Mouse (Mus musculus) neural tube, embryonic 14.5 days (tissue): ENCODE measurements at regions not wholly inside any gene's neighbourhood (a gene's known extent, or its start where the extent isn't known, plus 50 kb on each side); places are given as distances from the start of the nearest gene placed in this dataset.

Experiments used
- ATAC-seq: fragments of 200-750 bp; cut with Nextera tagmentation; 2 replicates; pipeline ENCODE4 v1.8.0; 2017; ENCODE audit warnings: low read depth, mild to moderate bottlenecking, moderate TSS enrichment, moderate library complexity
- H3K27ac ChIP-seq: fragments of 300-500 bp; sonication (generic); 2 replicates; pipeline ENCODE4 v1.5.1; 2014; ENCODE audit warnings: low read depth, mild to moderate bottlenecking, control low read depth, low read length, moderate library complexity, mixed read lengths
- H3K27me3 ChIP-seq: fragments of 300-500 bp; sonication (generic); 2 replicates; pipeline ENCODE4 v1.6.1; 2014; ENCODE audit warnings: low read length; ENCODE audit not compliant: control insufficient read depth, insufficient read depth
- H3K36me3 ChIP-seq: fragments of 300-500 bp; sonication (generic); 2 replicates; pipeline ENCODE4 v1.6.1; 2014; ENCODE audit warnings: low read length, mixed read lengths; ENCODE audit not compliant: control insufficient read depth, insufficient read depth
- H3K4me1 ChIP-seq: fragments of 300-500 bp; sonication (generic); 2 replicates; pipeline ENCODE4 v1.6.1; 2014; ENCODE audit warnings: low read length; ENCODE audit not compliant: control insufficient read depth, insufficient read depth
- H3K4me2 ChIP-seq: fragments of 300-500 bp; sonication (generic); 2 replicates; pipeline ENCODE4 v1.6.1; 2014; ENCODE audit warnings: mild to moderate bottlenecking, low read depth, low read length, control low read depth
- H3K4me3 ChIP-seq: fragments of 300-500 bp; sonication (generic); 2 replicates; pipeline ENCODE4 v1.5.1; 2014; ENCODE audit warnings: low read depth, low read length, control low read depth, mixed read lengths
- H3K9ac ChIP-seq: fragments of 300-500 bp; sonication (generic); replicated peaks from 2 replicates; pipeline ENCODE4 v1.6.1; 2014; ENCODE audit warnings: low read depth, mild to moderate bottlenecking, control low read depth, low read length, mixed read lengths
- H3K9me3 ChIP-seq: fragments of 300-500 bp; sonication (generic); 2 replicates; pipeline ENCODE4 v1.6.1; 2016; ENCODE audit warnings: low read length; ENCODE audit not compliant: control insufficient read depth
- WGBS: fragments of 180-500 bp; shearing (Covaris S2); extraction: QIAGEN DNeasy Blood & Tissue Kit; methylation state at CpG from one replicate; pipeline ENCODE4 v1.1.7; 2014; 5-methylcytosine and 5-hydroxymethylcytosine counted together

DNA sequence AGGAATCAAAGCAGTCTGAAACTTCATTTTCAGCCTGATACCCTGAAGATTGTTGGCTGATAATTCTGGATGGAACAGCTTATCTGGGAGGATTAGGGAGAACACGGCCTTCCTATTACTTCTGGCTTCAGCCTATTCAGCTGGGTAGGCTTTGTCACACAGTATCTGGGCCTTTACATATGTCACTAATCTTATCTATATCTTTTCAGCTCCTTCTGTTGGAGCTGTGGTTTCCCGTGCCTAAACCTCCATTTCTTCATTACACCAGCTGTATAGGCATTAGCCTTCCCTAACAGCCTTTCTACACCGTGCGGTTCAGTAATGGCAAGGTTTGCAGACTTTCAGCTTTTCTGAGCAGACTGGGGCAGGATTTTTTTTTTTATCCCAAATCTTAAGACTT lies 61.9 kb upstream of the Tle4 start:
- Histone ChIP-seq H3K27me3 (no peaks in the 10 kb centered on the region), H3K9ac (no peak overlapping the region), H3K9me3 (no peaks in the 10 kb centered on the region), H3K4me3 (no peak overlapping the region), H3K27ac (no peak overlapping the region), H3K4me2 (no peak overlapping the region), H3K4me1 (no peaks in the 10 kb centered on the region), H3K36me3 (no peaks in the 10 kb centered on the region)
- 84% methylated on average over 4 of the region's 4 CpGs for WGBS
- no peak for ATAC-seq

DNA sequence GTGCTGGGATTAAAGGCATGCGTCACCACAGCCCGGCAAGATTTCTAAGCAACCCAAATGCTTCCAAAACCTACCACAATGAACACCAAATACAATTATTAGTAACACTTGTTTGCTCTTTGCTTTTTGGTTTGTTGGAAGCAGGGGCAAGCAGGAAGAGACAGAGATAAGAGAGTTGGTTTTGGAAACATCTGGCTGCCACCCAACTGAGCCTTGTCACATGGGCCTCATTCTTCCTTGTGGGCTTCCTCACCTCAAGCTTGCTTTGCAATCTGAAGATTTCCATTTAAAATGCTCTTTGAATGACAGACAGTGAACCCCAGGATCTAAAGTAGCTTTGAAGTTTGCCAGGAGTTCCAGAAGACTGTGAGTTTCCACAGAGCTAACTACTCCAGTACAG lies 60.6 kb upstream of the Tle4 start:
- ATAC-seq, result no peak
- 97% methylated on average over 2 of the region's 2 CpGs for WGBS
- Histone ChIP-seq H3K27me3 (no peaks in the 10 kb centered on the region), H3K4me2 (no peak overlapping the region), H3K36me3 (no peaks in the 10 kb centered on the region), H3K9me3 (no peaks in the 10 kb centered on the region), H3K9ac (no peak overlapping the region), H3K4me3 (no peak overlapping the region), H3K27ac (no peak overlapping the region), H3K4me1 (no peaks in the 10 kb centered on the region)

DNA sequence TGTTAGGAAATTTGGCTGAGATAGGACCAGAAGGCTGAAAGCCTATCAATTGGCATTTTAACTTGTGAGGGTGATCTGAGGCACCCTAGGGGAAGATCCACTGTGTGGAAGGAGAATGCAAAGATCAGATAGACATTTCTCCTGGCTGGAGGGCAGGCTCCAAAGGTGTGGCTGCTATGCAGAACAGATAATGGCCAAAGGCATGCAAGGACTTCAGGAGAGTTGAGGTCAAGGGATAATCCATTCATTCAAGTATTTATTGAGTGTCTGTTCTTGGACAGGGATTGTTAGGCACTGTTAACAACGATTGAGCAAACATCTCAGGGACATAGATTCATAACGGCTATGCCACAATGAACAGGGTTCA lies 58.2 kb upstream of the Tle4 start:
- H3K4me1 ChIP-seq, result no peaks in the 10 kb centered on the region
- 69% methylated on average over 2 of the region's 2 CpGs for WGBS
- no peak for ATAC-seq
- no peak overlapping the region for H3K27ac ChIP-seq
- no peak overlapping the region for H3K4me3 ChIP-seq
- H3K4me2 ChIP-seq, result no peak overlapping the region
- no peak overlapping the region for H3K9ac ChIP-seq
- no peaks in the 10 kb centered on the region for H3K9me3 ChIP-seq
- no peaks in the 10 kb centered on the region for H3K27me3 ChIP-seq
- H3K36me3 ChIP-seq, result no peaks in the 10 kb centered on the region

DNA sequence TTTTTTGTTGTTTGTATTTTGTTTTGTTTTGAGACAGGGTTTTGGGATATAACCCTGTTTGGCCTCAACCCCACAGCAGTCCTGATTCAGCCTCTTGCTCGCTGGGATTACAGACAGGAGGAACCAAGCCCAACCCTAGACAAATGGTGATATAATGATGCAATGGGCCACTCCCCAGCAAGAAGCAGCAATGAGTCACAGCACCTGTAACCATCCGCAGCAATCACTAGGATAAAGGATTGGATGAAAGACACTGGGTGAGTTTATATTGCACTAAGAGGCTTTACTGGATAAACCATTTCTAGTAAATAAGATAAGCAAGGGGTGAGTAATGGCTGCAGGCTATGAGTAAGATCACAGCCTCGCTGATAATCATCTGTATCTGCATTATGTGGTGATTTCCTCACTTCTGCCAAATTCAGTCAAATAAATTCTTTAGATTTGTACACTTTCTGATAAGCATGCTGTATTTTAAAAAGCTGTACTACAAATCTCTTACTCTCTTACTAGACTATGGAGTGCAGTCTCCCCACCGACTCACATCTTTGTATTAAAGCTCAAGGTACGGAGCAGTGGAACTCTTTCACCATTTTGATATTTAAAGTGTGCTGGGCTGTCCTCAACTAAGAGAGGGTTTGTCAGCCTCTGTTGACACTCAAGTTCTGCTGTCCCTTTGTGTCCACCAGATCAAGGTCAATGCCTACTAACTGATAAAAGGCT lies 57.6 kb upstream of the Tle4 start:
- 84% methylated on average over 5 of the region's 5 CpGs for WGBS
- Histone ChIP-seq H3K4me2 (no peak overlapping the region), H3K9me3 (no peaks in the 10 kb centered on the region), H3K36me3 (no peaks in the 10 kb centered on the region), H3K4me1 (no peaks in the 10 kb centered on the region), H3K27ac (no peak overlapping the region), H3K9ac (no peak overlapping the region), H3K4me3 (no peak overlapping the region), H3K27me3 (no peaks in the 10 kb centered on the region)
- ATAC-seq, result no peak
